Mouse (Mus musculus) heart, embryonic 16.5 days (tissue): ENCODE data around the gene Gng7. TPM values are rescaled to one million over a fixed set of nuclear protein-coding genes. Genes with fewer than 3 reads are reported as not detected.
A peak's percentile ranks its signal among the peaks of the same experiment; 100 is the strongest.

ENCODE experiments used
- ATAC-seq: fragments of 200-750 bp; cut with Nextera tagmentation; replicated peaks from 2 replicates; pipeline ENCODE4 v1.8.0; 2017; ENCODE audit warnings: moderate number of reproducible peaks; ENCODE audit not compliant: insufficient read depth, low FRiP score; ENCODE audit errors: extremely low read depth
- H3K27ac ChIP-seq: fragments of 300-500 bp; sonication (generic); 2 replicates; pipeline ENCODE4 v1.5.1; 2014; ENCODE audit warnings: mild to moderate bottlenecking, low read length, control low read depth, moderate library complexity
- H3K27me3 ChIP-seq: fragments of 300-500 bp; sonication (generic); 2 replicates; pipeline ENCODE4 v1.6.1; 2014; ENCODE audit warnings: low read length, mixed read lengths; ENCODE audit not compliant: control insufficient read depth, insufficient read depth
- H3K36me3 ChIP-seq: fragments of 300-500 bp; sonication (generic); 2 replicates; pipeline ENCODE4 v1.6.1; 2014; ENCODE audit not compliant: control insufficient read depth, insufficient read depth
- H3K4me1 ChIP-seq: fragments of 300-500 bp; sonication (generic); 2 replicates; pipeline ENCODE4 v1.6.1; 2014; ENCODE audit warnings: low read length, mixed read lengths; ENCODE audit not compliant: control insufficient read depth, insufficient read depth
- H3K4me2 ChIP-seq: fragments of 300-500 bp; sonication (generic); 2 replicates; pipeline ENCODE4 v1.6.1; 2014; ENCODE audit warnings: low read depth, mild to moderate bottlenecking, control low read depth, low read length
- H3K4me3 ChIP-seq: fragments of 300-500 bp; sonication (generic); 2 replicates; pipeline ENCODE4 v1.5.1; 2014; ENCODE audit warnings: mild to moderate bottlenecking, control low read depth, low read length
- H3K9ac ChIP-seq: fragments of 300-500 bp; sonication (generic); 2 replicates; pipeline ENCODE4 v1.6.1; 2014; ENCODE audit warnings: low read length, control low read depth
- H3K9me3 ChIP-seq: fragments of 300-500 bp; sonication (generic); replicated peaks from 2 replicates; pipeline ENCODE4 v1.6.1; 2016; ENCODE audit warnings: low read length; ENCODE audit not compliant: control insufficient read depth
- WGBS: fragments of 180-500 bp; shearing (Covaris S2); extraction: QIAGEN DNeasy Blood & Tissue Kit; methylation state at CpG from one replicate; pipeline ENCODE4 v1.1.7; 2014; 5-methylcytosine and 5-hydroxymethylcytosine counted together
- polyA plus RNA-seq: library from polyadenylated mRNA; unstranded; fragments of >200 nt; fragmentation: Nextera tagmentation; extraction: Ambion mirVana; gene quantifications from 2 replicates; pipeline ENCODE4 v1.2.1, GENCODE M21; 2015

Gene Gng7
- polyA plus RNA-seq, 1 experiment from 2014 or later = 1.4 TPM

DNA sequence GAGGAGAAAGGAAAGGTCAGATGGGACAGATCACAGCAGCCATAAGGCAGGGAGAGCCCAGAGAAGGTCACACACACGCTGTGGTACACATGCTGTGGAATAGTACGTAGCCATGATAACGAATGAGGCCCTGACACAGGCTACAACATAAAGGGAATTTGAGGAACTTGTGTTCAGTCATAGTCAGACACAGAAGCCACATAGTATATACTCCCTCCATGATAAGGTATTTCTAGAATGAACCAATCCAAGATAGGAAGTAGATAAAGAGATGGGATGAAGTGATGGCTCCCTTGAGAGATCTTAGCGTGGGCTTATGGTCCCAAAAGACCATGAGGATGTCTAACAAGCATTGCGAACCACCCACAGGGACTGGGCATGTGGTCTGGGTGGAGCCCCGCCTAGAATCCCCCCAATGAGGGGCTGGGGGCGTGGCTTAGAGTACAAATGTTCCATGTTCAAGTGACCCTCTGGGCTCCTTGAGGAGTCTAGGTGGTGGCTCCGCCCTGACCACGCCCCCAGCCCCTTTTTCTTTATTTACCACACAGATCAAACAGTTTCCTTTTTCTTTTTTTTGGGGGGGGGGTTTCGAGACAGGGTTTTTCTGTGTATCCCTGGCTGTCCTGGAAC, 62.9 kb downstream of the Gng7 start:
- 78% methylated on average over 10 of the region's 10 CpGs for WGBS
- no peaks in the 10 kb centered on the region for H3K9me3 ChIP-seq
- H3K27ac ChIP-seq = no peak overlapping the region
- H3K4me3 ChIP-seq = no peak overlapping the region
- H3K4me2 ChIP-seq = no peak overlapping the region
- H3K4me1 ChIP-seq = peaks cover 38% of the 10 kb centered on the region
- H3K36me3 ChIP-seq = no peaks in the 10 kb centered on the region
- H3K27me3 ChIP-seq = no peaks in the 10 kb centered on the region
- no peak overlapping the region for H3K9ac ChIP-seq
- ATAC-seq = no peak

- H3K9ac ChIP-seq = no peak overlapping the region
- WGBS = 45% methylated on average over 5 of the region's 5 CpGs
- H3K27me3 ChIP-seq = no peaks in the 10 kb centered on the region
- peaks cover 36% of the 10 kb centered on the region for H3K4me1 ChIP-seq
- no peaks in the 10 kb centered on the region for H3K36me3 ChIP-seq
- no peak overlapping the region for H3K4me2 ChIP-seq
- no peak overlapping the region for H3K4me3 ChIP-seq
- no peaks in the 10 kb centered on the region for H3K9me3 ChIP-seq
- no peak overlapping the region for H3K27ac ChIP-seq
- no peak for ATAC-seq
These were observed 64.4 kb downstream of the Gng7 start for GRCm38 (mm10) chr10:80950314-80950713.

DNA sequence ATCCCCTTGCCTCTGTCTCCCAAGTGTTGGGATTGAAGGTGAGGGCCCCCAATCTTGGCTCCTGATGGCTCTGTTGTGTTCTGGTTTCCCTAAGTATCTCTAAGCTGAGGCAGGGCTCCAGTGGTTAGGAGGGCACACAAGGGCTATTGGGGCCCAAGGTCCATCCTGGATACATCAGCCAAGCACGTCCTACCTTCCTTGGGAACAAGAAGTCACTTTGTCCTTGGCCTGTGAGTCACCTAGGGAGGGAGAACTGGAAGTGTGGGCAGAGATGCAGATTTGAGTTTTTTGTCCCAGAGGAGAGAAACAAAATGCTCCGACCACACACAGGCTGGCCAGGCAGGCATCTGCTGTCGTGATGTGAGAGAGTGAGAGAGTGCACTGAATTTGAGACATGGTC, 65.7 kb downstream of the Gng7 start:
- peak overlapping the region; percentile 1; the same call in 1 of the 2 replicates for H3K27ac ChIP-seq

DNA sequence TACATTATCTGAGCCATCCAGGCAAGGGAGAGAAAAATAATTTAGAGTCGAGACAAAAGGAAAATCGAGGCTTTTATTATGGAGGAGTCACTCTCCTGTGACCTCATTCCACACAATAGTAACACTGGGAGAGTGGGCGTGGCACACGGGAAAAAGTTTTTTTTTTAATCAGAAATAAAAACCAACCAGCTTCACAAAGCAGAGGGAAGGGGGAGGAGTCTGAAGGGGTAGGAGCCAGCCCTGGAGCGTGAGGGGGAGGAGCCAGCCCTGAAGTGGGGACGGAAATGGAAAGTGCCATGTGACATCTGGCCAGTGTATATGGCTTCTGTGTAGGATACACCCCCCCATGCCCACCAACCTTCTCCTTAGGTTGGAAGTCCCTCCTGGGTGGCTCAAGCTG, 66.2 kb downstream of the Gng7 start:
- Histone ChIP-seq H3K4me2 (no peak overlapping the region), H3K27me3 (no peaks in the 10 kb centered on the region), H3K4me1 (peaks cover 28% of the 10 kb centered on the region), H3K9me3 (no peaks in the 10 kb centered on the region), H3K4me3 (no peak overlapping the region), H3K36me3 (no peaks in the 10 kb centered on the region), H3K9ac (no peak overlapping the region), H3K27ac (peak overlapping the region; percentile 62)
- 25% methylated on average over 6 of the region's 6 CpGs for WGBS
- ATAC-seq = peak; percentile 61

More for the DNA sequence above, 65.7 kb downstream of the Gng7 start:
- 73% methylated on average over 3 of the region's 3 CpGs for WGBS
- Histone ChIP-seq H3K9ac (no peak overlapping the region), H3K4me2 (no peak overlapping the region), H3K27me3 (no peaks in the 10 kb centered on the region), H3K36me3 (no peaks in the 10 kb centered on the region), H3K4me1 (peaks cover 25% of the 10 kb centered on the region), H3K4me3 (no peak overlapping the region), H3K9me3 (no peaks in the 10 kb centered on the region)
- ATAC-seq = no peak

DNA sequence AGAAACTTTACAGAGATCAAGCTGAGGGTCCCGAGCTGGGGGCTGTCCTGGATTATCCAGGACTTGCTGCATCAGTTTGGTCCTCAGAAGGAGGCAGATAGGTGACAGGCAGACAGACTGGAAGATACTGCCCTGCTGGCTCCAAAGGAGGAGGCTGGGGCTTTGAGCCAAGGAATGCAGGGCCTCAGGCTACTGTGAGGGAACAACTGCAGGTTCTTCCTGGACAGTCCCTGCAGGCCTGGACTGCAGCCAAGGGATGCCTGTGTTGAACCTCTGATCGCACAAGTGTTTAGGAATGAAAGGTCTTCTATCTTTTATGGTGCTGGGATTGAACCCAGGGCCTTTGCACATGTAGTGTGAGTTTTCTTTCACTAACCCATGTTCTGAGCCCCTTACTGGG, 66.9 kb downstream of the Gng7 start:
- Histone ChIP-seq H3K4me3 (no peak overlapping the region), H3K36me3 (no peaks in the 10 kb centered on the region), H3K4me2 (0 out of 2 replicates have a peak overlapping the region, but pooled peaks have one; percentile 9), H3K9ac (peak overlapping the region; percentile 25; the same call in 1 of the 2 replicates), H3K4me1 (peaks cover 36% of the 10 kb centered on the region), H3K27me3 (no peaks in the 10 kb centered on the region), H3K27ac (peak overlapping the region; percentile 62), H3K9me3 (no peaks in the 10 kb centered on the region)
- ATAC-seq = peak; percentile 52; the same call in 1 of the 2 replicates
- WGBS = 11% methylated on average over 2 of the region's 2 CpGs

DNA sequence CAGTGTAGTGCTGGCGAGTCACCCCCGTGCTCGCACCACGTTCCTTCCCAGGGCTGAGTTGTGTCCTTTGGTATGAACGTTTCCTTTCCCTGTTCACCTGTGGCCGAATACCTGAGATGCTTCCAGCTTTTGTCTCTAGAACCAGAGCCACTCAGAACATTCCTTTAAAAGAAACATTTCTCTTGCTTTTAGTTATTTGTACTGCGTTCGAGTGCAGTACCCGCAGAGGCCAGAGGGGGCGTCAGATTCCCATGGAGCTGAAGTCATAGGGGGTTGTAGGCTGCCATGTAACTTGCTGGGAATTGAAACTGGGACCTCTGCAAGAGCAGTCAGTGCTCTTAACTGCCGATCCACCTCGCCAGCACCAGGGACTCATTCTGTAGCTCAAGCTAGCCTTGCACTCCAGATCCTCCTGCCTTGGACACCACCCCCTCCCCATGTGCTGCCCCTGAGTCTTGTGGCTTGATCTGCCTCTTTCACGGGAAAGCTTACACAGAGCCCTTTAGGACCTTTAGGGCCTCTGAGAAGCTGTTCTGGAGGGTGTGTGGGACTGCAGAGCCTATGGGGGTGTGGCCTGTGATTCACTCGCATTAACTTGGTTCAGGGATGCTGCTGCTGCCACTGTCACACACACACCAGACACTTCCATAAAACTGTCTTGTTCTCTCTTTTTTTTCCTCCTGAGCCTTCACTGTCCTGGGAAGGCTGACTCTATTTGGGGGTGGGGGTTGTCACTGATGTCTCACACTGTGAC, 67.9 kb downstream of the Gng7 start:
- Histone ChIP-seq H3K9me3 (no peaks in the 10 kb centered on the region), H3K36me3 (no peaks in the 10 kb centered on the region), H3K27ac (peak overlapping the region; percentile 62), H3K4me1 (peaks cover 39% of the 10 kb centered on the region), H3K4me2 (no peak overlapping the region), H3K27me3 (no peaks in the 10 kb centered on the region), H3K9ac (no peak overlapping the region), H3K4me3 (no peak overlapping the region)
- ATAC-seq = no peak
- 65% methylated on average over 14 of the region's 14 CpGs for WGBS

DNA sequence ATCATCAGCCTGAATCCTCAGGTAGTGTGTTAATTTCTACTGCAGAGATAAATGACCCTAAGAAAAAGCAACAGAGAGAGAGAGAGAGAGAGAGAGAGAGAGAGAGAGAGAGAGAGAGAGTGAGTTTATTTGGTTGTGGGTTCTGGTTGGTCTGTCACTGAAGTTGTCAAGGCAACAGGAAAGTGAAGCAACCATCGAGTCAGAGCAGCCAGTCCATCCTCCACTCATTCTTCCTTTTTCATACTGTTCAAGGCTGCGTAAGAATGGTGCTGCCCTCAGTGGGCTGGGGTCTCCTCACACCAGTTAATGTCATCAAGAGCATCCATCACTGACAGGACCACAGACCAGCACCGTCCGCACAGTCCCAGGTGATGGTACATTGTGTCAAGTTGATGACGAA, 70.5 kb downstream of the Gng7 start:
- 89% methylated on average over 5 of the region's 5 CpGs for WGBS
- ATAC-seq = no peak

DNA sequence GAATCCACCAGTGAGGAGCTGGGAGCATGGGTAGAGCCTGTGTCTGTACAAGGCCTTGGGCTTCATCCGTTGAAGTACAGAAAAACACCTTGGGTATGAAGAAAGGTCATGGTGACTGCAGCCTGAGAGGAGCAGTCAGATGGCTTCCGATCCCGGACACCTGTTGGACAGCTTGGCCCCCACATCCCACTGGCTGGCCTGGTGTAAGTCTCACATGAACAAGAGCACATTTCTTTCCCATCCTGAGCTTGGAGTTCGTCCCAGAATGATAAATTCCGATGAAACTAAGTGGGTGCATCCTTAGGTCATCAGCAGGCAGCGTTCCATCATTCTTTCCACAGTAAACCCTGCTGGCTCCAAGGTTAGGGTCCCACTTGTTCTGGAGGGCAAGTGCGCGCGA, 71.0 kb downstream of the Gng7 start:
- Histone ChIP-seq H3K9me3 (no peaks in the 10 kb centered on the region), H3K36me3 (no peaks in the 10 kb centered on the region), H3K27ac (peak overlapping the region; percentile 25; the same call in 1 of the 2 replicates), H3K4me1 (peaks cover 64% of the 10 kb centered on the region), H3K27me3 (no peaks in the 10 kb centered on the region), H3K4me3 (no peak overlapping the region), H3K9ac (no peak overlapping the region), H3K4me2 (no peak overlapping the region)
- WGBS = 47% methylated on average over 9 of the region's 9 CpGs
- ATAC-seq = no peak

More for the DNA sequence above, 70.5 kb downstream of the Gng7 start:
- H3K9ac ChIP-seq = no peak overlapping the region
- H3K4me1 ChIP-seq = peaks cover 62% of the 10 kb centered on the region
- H3K9me3 ChIP-seq = no peaks in the 10 kb centered on the region
- H3K36me3 ChIP-seq = no peaks in the 10 kb centered on the region
- no peak overlapping the region for H3K27ac ChIP-seq
- H3K4me2 ChIP-seq = no peak overlapping the region
- H3K27me3 ChIP-seq = no peaks in the 10 kb centered on the region
- H3K4me3 ChIP-seq = no peak overlapping the region

- Histone ChIP-seq H3K9me3 (no peaks in the 10 kb centered on the region), H3K4me3 (no peak overlapping the region), H3K36me3 (no peaks in the 10 kb centered on the region), H3K27ac (no peak overlapping the region), H3K27me3 (no peaks in the 10 kb centered on the region), H3K4me2 (no peak overlapping the region), H3K4me1 (peaks cover 65% of the 10 kb centered on the region), H3K9ac (0 out of 2 replicates have a peak overlapping the region, but pooled peaks have one; percentile 25)
- no peak for ATAC-seq
- WGBS = 50% methylated on average over 8 of the region's 8 CpGs
These were observed 71.8 kb downstream of the Gng7 start for GRCm38 (mm10) chr10:80942919-80943318.
